Mouse (Mus musculus) CH12.LX (cell line): ENCODE data around the gene Klhl23.

Experiments used
- BHLHE40 ChIP-seq: IDR thresholded peaks from 2 replicates; pipeline ENCODE4 v1.6.1; 2011; ENCODE audit warnings: mild to moderate bottlenecking, low read depth, low read length, improper control_type of control experiment
- CTCF ChIP-seq, 2 experiments: IDR thresholded peaks in 1 of 2; conservative IDR thresholded peaks in 1 of 2; 2 replicates each; pipeline ENCODE4 v1.5.1; 2011 to 2012; ENCODE audit warnings: low read depth in 2 of 2, low read length in 2 of 2, improper control_type of control experiment in 1 of 2, inconsistent platforms in 1 of 2, mild to moderate bottlenecking in 1 of 2, moderate library complexity in 1 of 2
- EP300 ChIP-seq: IDR thresholded peaks from 2 replicates; pipeline ENCODE4 v1.6.1; 2011; ENCODE audit warnings: low read length, improper control_type of control experiment
- ETS1 ChIP-seq: conservative IDR thresholded peaks from 2 replicates; pipeline ENCODE4 v1.6.1; 2012; ENCODE audit warnings: low read depth, mild to moderate bottlenecking, inconsistent platforms, low read length, improper control_type of control experiment, moderate library complexity
- JUND ChIP-seq: conservative IDR thresholded peaks from 2 replicates; pipeline ENCODE4 v1.6.1; 2011; ENCODE audit warnings: low read depth, low read length, improper control_type of control experiment
- MAFK ChIP-seq: IDR thresholded peaks from 2 replicates; pipeline ENCODE4 v1.6.1; 2011; ENCODE audit warnings: low read length, improper control_type of control experiment; ENCODE audit not compliant: insufficient replicate concordance
- NRF1 ChIP-seq: IDR thresholded peaks from 2 replicates; pipeline ENCODE4 v1.6.1; 2014; ENCODE audit warnings: low read depth, mild to moderate bottlenecking, inconsistent platforms, low read length, improper control_type of control experiment, moderate library complexity
- POLR2A ChIP-seq: IDR thresholded peaks from 2 replicates; pipeline ENCODE4 v1.6.1; 2011; ENCODE audit warnings: low read depth, mild to moderate bottlenecking, improper control_type of control experiment, low read length
- POLR2AphosphoS2 ChIP-seq: IDR thresholded peaks from 2 replicates; pipeline ENCODE4 v1.6.1; 2011; ENCODE audit warnings: low read depth, low read length, improper control_type of control experiment
- TCF12 ChIP-seq: IDR thresholded peaks from 2 replicates; pipeline ENCODE4 v1.6.1; 2014; ENCODE audit warnings: low read depth, mild to moderate bottlenecking, inconsistent platforms, low read length, improper control_type of control experiment

DNA sequence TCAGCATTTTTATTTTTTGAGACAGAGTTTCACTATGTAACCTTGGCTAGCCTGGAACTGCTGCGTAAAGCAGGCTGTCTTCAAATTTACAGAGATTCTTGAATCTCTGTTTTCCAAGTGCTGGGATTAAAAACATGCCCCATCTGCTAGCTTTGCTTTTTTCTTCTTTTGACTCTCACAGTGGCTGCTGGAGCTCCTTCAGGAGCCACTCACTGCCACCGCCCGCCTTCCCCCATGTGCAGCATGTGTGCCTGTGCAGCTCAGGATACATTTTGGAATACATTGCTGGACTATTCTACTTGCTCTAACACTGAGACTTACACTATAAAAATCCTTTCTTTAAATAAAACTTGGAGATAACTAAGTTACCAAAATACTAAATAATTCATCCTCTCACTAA, 48.4 kb upstream of the Klhl23 start:
- TF ChIP-seq BHLHE40 (no peak), NRF1 (no peak), CTCF (conservative IDR thresholded peaks at IDR 0.05 in 1 of 2, IDR thresholded peaks at IDR 0.05 in 1 of 2; ENCODE audit: low read depth in 2 of 2, low read length in 2 of 2) (no peak), EP300 (no peak), ETS1 (no peak), TCF12 (no peak), POLR2A (no peak), MAFK (no peak), JUND (no peak), POLR2AphosphoS2 (no peak)
